Mouse (Mus musculus) bone marrow, adult 2 months (tissue): ENCODE data around the gene Fto.

Source experiments
- CTCF ChIP-seq: fragments of 200-500 bp; IDR thresholded peaks from 2 replicates; pipeline ENCODE4 v1.5.1; 2011; ENCODE audit warnings: low read length, control low read depth; ENCODE audit not compliant: control insufficient read depth, insufficient read depth
- POLR2A ChIP-seq: fragments of 200-500 bp; IDR thresholded peaks from 2 replicates; pipeline ENCODE4 v1.6.1; 2011; ENCODE audit warnings: low read depth, mild to moderate bottlenecking, control low read depth, low read length, borderline replicate concordance; ENCODE audit not compliant: control insufficient read depth

DNA sequence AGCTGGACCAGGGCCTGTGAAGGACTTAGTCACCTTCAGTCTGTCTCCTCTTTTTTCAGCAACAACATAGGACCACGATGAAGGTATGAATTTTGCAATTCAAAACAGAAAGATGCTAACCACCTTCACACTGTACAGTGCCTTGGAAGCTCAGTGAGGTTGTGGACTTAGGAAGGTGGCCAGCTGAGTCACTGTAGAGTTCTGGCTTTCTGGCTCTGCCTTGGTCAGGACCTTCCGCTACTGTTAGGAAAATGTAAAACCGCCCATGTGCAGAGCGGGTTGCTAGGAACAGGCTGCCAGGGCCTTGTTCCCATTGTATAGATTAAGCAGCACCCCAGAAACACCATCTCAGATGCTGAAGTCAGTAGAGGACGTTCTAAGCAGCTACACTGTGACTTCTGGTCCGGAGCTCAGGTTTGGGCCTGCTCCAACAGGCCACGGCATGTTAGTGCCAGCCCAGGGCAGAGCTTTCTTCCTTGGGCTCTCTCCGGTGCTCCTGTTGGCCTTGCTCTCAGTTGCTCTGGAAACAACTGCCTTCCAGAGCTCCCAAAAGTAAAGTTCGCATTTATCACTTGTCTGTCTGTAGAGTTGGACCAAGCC is 237.9 kb downstream of the Fto start:
- TF ChIP-seq POLR2A (no peak), CTCF (no peak)
